Mouse (Mus musculus) ovary, postnatal 10 days (tissue): ENCODE data around the gene Rabgap1.
A peak's percentile ranks its signal among the peaks of the same experiment; 100 is the strongest.
"Not testable (repeated sequence)": the region's sequence is repeated elsewhere in the genome, so short reads cannot be mapped to it uniquely, and the experiment has no call there.

ENCODE experiments used
- DNase-seq: peaks from one replicate; pipeline ENCODE4 v3.0.0; 2022; ENCODE audit warnings: low spot score

Gene Rabgap1

GRCm38 (mm10) chr2:37442611-37443591 lies at the start of gene Rabgap1, which contains the start of the genes Zbtb26 and Zbtb6:
Rabgap1 (plus strand) TSS chr2:37443279.
Zbtb26 (minus strand) TSS chr2:37443135.
Zbtb6 (minus strand) TSS chr2:37443171.
- peak; percentile 93 for DNase-seq

GRCm38 (mm10) chr2:37395539-37395938 lies 47.5 kb upstream of the Rabgap1 start:
- DNase-seq: no peak

GRCm38 (mm10) chr2:37421903-37422302 lies 21.2 kb upstream of the Rabgap1 start:
- DNase-seq: no peak

GRCm38 (mm10) chr2:37422306-37423304 lies 20.5 kb upstream of the Rabgap1 start, which contains the start of gene Rc3h2:
Rc3h2 (minus strand) TSS chr2:37422903.
- DNase-seq: peak; percentile 84

GRCm38 (mm10) chr2:37423671-37424070 lies 19.4 kb upstream of the Rabgap1 start:
- DNase-seq: no peak

GRCm38 (mm10) chr2:37430593-37431464 lies 12.2 kb upstream of the Rabgap1 start:
- DNase-seq: peak; percentile 36

GRCm38 (mm10) chr2:37431609-37432008 lies 11.5 kb upstream of the Rabgap1 start:
- no peak for DNase-seq

GRCm38 (mm10) chr2:37451667-37452375 lies 8.7 kb downstream of the Rabgap1 start:
- DNase-seq: peak; percentile 79

GRCm38 (mm10) chr2:37452376-37452760 lies 9.3 kb downstream of the Rabgap1 start:
- DNase-seq: no peak

- DNase-seq: no peak
Measured at GRCm38 (mm10) chr2:37460707-37461106, 17.6 kb downstream of the Rabgap1 start.

- DNase-seq: no peak
Measured at GRCm38 (mm10) chr2:37466266-37466665, 23.2 kb downstream of the Rabgap1 start.

- no peak for DNase-seq
Measured at GRCm38 (mm10) chr2:37479559-37479958, 36.5 kb downstream of the Rabgap1 start.

GRCm38 (mm10) chr2:37480039-37480438 lies 37.0 kb downstream of the Rabgap1 start:
- DNase-seq: no peak

GRCm38 (mm10) chr2:37484165-37484564 lies 41.1 kb downstream of the Rabgap1 start:
- DNase-seq: no peak

- DNase-seq: no peak
Measured at GRCm38 (mm10) chr2:37485370-37485769, 42.3 kb downstream of the Rabgap1 start.

- no peak for DNase-seq
Measured at GRCm38 (mm10) chr2:37486408-37486807, 43.3 kb downstream of the Rabgap1 start.

- DNase-seq: no peak
Measured at GRCm38 (mm10) chr2:37488956-37489355, 45.9 kb downstream of the Rabgap1 start.

- no peak for DNase-seq
Measured at GRCm38 (mm10) chr2:37497321-37497720, 54.2 kb downstream of the Rabgap1 start.

GRCm38 (mm10) chr2:37505856-37506255 lies 62.8 kb downstream of the Rabgap1 start:
- DNase-seq: not testable (repeated sequence)

GRCm38 (mm10) chr2:37511134-37511901 lies 68.2 kb downstream of the Rabgap1 start:
- no peak for DNase-seq
